Mouse (Mus musculus) intestine, embryonic 16.5 days (tissue): ENCODE data around the gene Mdfi. TPM values are rescaled to one million over a fixed set of nuclear protein-coding genes. Genes with fewer than 3 reads are reported as not detected.
A peak's percentile ranks its signal among the peaks of the same experiment; 100 is the strongest.

Experiments used
- ATAC-seq: fragments of 200-750 bp; cut with Nextera tagmentation; 2 replicates; pipeline ENCODE4 v1.8.0; 2017; ENCODE audit warnings: moderate TSS enrichment, moderate library complexity
- H3K27ac ChIP-seq: fragments of 300-500 bp; sonication (generic); 2 replicates; pipeline ENCODE4 v1.5.1; 2014; ENCODE audit warnings: mild to moderate bottlenecking, low read length
- H3K27me3 ChIP-seq: fragments of 300-500 bp; sonication (generic); replicated peaks from 2 replicates; pipeline ENCODE4 v1.6.1; 2014; ENCODE audit warnings: low read length, control low read depth, mixed read lengths; ENCODE audit not compliant: control insufficient read depth, insufficient read depth
- H3K36me3 ChIP-seq: fragments of 300-500 bp; sonication (generic); 2 replicates; pipeline ENCODE4 v1.6.1; 2014; ENCODE audit warnings: low read length, control low read depth; ENCODE audit not compliant: control insufficient read depth, insufficient read depth
- H3K4me1 ChIP-seq: fragments of 300-500 bp; sonication (generic); 2 replicates; pipeline ENCODE4 v1.6.1; 2014; ENCODE audit warnings: low read length, control low read depth, mixed read lengths; ENCODE audit not compliant: control insufficient read depth, insufficient read depth
- H3K4me2 ChIP-seq: fragments of 300-500 bp; sonication (generic); 2 replicates; pipeline ENCODE4 v1.6.1; 2014; ENCODE audit warnings: low read depth, low read length, control low read depth
- H3K4me3 ChIP-seq: fragments of 300-500 bp; sonication (generic); 2 replicates; pipeline ENCODE4 v1.5.1; 2014; ENCODE audit warnings: mild to moderate bottlenecking, low read length
- H3K9ac ChIP-seq: fragments of 300-500 bp; sonication (generic); 2 replicates; pipeline ENCODE4 v1.6.1; 2014; ENCODE audit warnings: low read depth, low read length
- H3K9me3 ChIP-seq: fragments of 300-500 bp; sonication (generic); 2 replicates; pipeline ENCODE4 v1.6.1; 2016; ENCODE audit warnings: low read length, control low read depth; ENCODE audit not compliant: control insufficient read depth
- WGBS: fragments of 180-500 bp; shearing (Covaris S2); extraction: QIAGEN DNeasy Blood & Tissue Kit; methylation state at CpG from one replicate; pipeline ENCODE4 v1.1.7; 2014; 5-methylcytosine and 5-hydroxymethylcytosine counted together
- polyA plus RNA-seq: library from polyadenylated mRNA; unstranded; fragments of >200 nt; fragmentation: Nextera tagmentation; extraction: Ambion mirVana; gene quantifications from 2 replicates; pipeline ENCODE4 v1.2.1, GENCODE M21; 2015

Mdfi gene
- polyA plus RNA-seq, 1 experiment from 2014 or later: 8.8 TPM

DNA sequence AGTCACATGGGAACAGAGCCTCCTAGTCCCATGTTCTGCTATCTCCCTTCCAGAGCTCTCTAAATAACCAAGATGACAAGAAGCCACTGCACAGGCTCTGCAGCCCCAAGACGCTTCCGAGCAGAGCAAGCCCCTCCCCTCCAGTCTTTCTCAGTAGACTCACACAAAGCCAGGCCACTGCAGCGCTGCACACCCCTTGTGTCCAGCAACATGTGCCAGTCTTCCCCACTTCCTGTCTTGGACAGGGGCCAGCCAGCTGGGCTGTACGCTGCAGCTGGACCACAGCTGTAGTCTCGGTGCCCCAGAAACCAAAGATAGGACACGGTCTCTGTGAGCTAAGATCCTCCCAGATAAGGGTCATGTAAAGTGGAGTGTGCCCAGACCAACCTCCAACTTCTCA lies 3.3 kb upstream of the Mdfi start:
- Histone ChIP-seq H3K4me1 (peaks cover 19% of the 10 kb centered on the region), H3K36me3 (no peaks in the 10 kb centered on the region), H3K27ac (no peak overlapping the region), H3K4me3 (no peak overlapping the region), H3K27me3 (no peaks in the 10 kb centered on the region), H3K9me3 (no peaks in the 10 kb centered on the region), H3K9ac (no peak overlapping the region), H3K4me2 (no peak overlapping the region)
- 30% methylated on average over 6 of the region's 6 CpGs for WGBS
- ATAC-seq: no peak

DNA sequence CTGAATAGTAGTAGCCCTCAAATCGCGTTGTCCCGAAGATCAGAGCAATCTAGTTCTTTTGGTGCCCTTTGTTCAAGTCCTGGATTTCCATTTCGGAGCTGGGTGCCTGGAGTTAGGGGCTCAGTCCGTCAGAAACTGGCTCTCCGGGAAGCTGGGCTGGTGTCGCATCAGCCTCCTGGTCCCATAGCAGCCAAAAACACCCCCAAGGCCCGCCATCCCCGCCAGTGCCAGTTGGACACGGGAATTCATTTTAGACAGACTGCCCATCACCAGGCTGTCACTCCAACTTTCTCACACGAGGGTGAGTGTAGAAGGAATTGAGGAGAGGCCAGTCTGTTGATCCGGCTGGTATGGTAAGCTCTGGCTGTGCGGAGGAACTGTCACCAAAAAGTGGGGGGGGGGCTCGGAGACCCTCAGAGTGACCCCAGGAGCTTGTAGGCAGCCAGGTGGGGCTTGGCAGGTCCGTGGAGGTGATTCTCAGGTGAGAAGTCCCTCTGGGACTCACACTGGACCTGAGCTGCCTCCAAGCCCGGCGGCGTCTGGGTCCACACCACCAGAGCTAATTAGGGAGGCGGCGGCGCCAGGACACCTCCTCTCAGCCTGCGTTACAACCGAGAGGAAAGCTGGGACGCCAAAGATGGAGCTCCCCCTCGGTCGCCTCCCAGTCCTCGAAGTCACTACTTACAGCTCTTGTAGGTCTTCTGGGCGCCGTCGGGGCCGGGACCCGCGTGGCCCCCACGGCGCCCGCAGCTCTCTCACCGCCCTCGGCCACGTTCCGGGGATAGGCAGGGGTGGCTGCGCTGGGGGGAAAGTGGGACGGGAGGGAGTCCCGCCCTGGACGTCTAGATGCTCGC lies 636 bp downstream of the Mdfi start:
- Histone ChIP-seq H3K27me3 (no peaks in the 10 kb centered on the region), H3K27ac (peak overlapping the region; percentile 61), H3K36me3 (no peaks in the 10 kb centered on the region), H3K4me3 (peak overlapping the region; percentile 76), H3K4me1 (peaks cover 33% of the 10 kb centered on the region), H3K4me2 (peak overlapping the region; percentile 89), H3K9ac (peak overlapping the region; percentile 82), H3K9me3 (no peaks in the 10 kb centered on the region)
- WGBS: 3% methylated on average over 45 of the region's 45 CpGs
- ATAC-seq: no peak

DNA sequence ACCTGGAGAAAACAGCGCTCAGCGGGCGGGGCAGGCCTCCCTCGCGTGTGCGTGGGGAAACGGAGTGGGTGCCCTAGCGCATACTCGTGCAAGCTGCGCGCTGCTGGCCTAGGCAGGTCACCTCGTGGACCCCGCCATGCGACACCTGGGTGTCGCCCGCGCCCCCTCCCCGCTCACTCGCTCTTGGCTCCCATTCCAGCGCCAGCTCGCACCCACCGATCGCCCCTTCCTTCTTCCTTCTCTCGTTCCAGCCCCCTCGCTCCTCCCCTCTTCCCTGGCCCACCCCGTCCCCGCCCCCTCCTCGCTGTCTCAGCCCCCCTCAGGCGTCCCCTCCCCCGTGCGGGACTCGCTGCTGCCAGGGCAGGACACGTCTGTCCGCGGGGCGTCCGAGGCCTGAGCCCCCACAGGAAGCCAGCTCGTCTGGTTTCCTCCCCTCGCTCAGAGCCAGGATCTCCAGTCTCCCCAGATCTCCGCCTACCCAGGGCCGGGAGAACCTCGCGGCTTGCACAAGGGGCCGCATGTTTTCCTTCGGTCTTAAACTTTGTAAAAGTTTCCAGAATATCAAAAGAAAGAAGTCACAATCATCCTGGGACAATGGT lies 1.4 kb downstream of the Mdfi start:
- peak; percentile 74 for ATAC-seq
- Histone ChIP-seq H3K36me3 (no peaks in the 10 kb centered on the region), H3K4me3 (peak overlapping the region; percentile 76), H3K4me2 (peak overlapping the region; percentile 89), H3K4me1 (peaks cover 33% of the 10 kb centered on the region), H3K27ac (peak overlapping the region; percentile 86), H3K9me3 (no peaks in the 10 kb centered on the region), H3K9ac (peak overlapping the region; percentile 82), H3K27me3 (no peaks in the 10 kb centered on the region)
- under 1% methylated on average over 43 of the region's 45 CpGs for WGBS

DNA sequence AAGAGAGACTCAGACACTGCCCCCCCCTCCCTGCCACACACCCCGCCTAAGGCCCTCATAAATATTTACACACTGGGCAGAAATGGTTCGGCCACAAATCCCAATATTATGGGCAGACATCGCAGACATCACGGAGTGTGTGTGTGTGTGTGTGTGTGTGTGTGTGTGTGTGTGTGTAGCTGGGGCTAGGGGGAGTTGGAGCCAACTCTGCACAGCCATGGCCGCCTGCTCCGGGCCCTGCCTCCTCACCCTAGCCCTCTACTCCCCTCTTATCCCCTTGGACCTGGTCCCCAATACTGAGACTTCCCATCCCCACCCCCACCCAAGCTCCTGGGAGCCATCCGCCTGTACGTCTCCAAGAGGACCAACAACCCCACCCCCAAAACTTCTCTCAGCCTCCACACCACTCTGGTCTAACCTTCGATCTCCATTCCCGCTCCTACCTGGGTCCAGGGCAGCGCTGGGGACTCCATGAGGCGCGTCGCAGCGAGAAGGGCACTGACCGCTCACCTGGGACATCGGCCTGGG lies 1.9 kb downstream of the Mdfi start:
- H3K27me3 ChIP-seq: no peaks in the 10 kb centered on the region
- H3K4me3 ChIP-seq: peak overlapping the region; percentile 76
- H3K36me3 ChIP-seq: no peaks in the 10 kb centered on the region
- ATAC-seq: peak; percentile 63
- 3% methylated on average over 17 of the region's 17 CpGs for WGBS
- peak overlapping the region; percentile 82 for H3K9ac ChIP-seq
- peak overlapping the region; percentile 89 for H3K4me2 ChIP-seq
- no peaks in the 10 kb centered on the region for H3K9me3 ChIP-seq
- peak overlapping the region; percentile 86 for H3K27ac ChIP-seq
- peaks cover 32% of the 10 kb centered on the region for H3K4me1 ChIP-seq

DNA sequence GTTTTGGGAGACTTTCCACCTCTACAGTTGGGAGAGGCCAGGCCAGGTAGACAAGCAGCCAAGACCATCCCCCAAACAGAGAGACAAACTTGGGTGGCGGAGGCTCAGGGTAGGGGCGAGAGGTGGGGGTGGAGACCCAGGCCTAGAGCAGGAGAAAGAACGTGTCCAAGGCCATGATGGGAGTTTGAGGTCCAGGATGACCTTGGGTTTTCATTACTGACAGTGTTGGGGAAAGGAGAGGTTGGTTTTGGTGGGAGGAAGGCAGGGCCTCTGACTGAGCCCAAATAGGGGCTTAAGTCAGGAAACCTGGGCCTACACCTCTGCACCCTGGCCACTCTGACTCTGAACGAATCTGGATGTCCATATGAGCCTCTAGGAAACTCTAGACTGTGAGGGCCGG lies 2.7 kb downstream of the Mdfi start:
- Histone ChIP-seq H3K9me3 (no peaks in the 10 kb centered on the region; the same call in 1 of the 2 replicates), H3K9ac (peak overlapping the region; percentile 82), H3K4me3 (peak overlapping the region; percentile 76), H3K4me2 (peak overlapping the region; percentile 89), H3K36me3 (peaks cover 4% of the 10 kb centered on the region; the same call in 1 of the 2 replicates), H3K27me3 (no peaks in the 10 kb centered on the region), H3K27ac (peak overlapping the region; percentile 86), H3K4me1 (peaks cover 30% of the 10 kb centered on the region)
- WGBS: 40% methylated on average over 5 of the region's 5 CpGs
- 0 out of 2 replicates have a peak, but pooled peaks have one; percentile 1 for ATAC-seq

DNA sequence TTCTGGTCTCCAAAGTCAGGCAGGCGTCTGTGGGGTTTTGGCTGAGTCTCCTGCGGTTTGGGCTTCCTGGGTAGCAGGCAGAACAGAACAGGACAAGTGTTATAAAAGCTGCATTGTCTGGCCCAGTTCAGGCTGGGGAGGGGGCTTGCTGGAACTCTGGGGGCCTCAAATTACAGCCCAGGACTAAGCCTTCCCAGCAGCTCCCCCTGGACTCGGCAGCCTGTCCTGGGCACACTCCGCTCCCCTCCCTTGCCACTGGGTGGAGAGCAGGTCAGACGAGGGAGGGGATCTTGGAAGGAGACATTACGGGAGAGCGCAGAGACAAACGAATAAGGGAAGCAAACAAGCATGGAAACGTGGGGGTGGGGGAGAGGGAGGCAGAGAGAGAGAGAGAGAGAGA lies 3.3 kb downstream of the Mdfi start:
- Histone ChIP-seq H3K9ac (peak overlapping the region; percentile 82), H3K9me3 (no peaks in the 10 kb centered on the region; the same call in 1 of the 2 replicates), H3K36me3 (peaks cover 4% of the 10 kb centered on the region; the same call in 1 of the 2 replicates), H3K27ac (no peak overlapping the region; the same call in 1 of the 2 replicates), H3K27me3 (no peaks in the 10 kb centered on the region), H3K4me1 (peaks cover 30% of the 10 kb centered on the region), H3K4me3 (peak overlapping the region; percentile 76), H3K4me2 (peak overlapping the region; percentile 89)
- WGBS: 32% methylated on average over 9 of the region's 9 CpGs
- no peak for ATAC-seq

DNA sequence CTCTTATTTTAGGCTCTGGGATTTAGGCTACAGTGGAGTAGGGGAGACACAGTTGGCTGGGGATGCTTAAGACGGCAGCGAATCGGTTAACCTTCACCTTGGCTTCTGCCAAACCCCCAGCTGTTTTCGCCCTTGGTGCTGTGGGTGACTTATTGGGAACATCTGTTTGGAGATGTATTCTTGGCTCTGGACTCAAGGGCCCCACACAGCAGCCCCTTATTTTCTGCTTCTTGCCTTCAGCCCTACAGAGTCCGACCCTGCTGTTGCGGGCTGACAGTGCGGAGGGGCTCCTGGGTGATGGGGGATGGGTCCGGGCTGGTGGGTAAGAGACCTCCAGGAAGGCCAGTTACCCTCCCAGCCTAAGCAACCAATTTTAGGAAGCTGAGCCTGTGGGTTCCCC lies 13.2 kb downstream of the Mdfi start:
- Histone ChIP-seq H3K4me3 (no peak overlapping the region), H3K36me3 (peaks cover 2% of the 10 kb centered on the region; the same call in 1 of the 2 replicates), H3K9ac (no peak overlapping the region), H3K9me3 (no peaks in the 10 kb centered on the region), H3K27ac (peak overlapping the region; percentile 33; the same call in 1 of the 2 replicates), H3K4me1 (peaks cover 9% of the 10 kb centered on the region; the same call in 1 of the 2 replicates), H3K27me3 (no peaks in the 10 kb centered on the region), H3K4me2 (no peak overlapping the region)
- 69% methylated on average over 8 of the region's 8 CpGs for WGBS
- ATAC-seq: peak; percentile 73

DNA sequence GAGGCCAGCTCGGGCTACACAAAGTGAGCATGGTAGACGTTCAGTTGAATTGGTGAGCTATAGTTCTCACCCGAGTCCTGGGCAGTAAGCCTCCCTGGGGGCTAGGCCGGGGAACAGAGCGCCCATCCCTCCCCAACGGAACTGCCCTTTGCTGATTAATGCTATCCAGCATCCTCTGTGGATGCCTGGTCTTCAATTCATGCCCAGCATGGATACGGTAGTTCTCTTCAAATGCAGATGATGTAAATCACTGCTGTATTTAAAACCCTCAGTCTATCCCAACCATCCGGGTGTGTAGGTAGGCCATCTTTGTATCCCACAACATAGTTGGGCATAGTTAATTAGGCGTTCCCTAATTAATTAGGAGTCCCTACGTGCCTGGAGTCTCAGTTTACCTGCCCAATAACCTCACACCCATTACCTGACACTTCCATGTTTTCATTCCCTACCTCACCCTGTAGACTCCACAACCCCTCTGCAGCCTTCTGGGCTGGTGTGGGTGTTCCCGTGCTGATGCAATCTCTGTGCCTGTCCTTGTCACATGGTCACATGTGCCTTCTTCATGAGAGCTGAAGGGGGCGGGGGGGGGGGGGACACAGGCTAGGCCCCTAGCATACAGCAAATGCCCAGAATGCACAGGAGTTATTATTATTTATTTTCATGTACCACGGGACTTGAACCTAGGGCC lies 16.3 kb downstream of the Mdfi start:
- Histone ChIP-seq H3K9me3 (no peaks in the 10 kb centered on the region), H3K9ac (no peak overlapping the region), H3K4me3 (no peak overlapping the region), H3K4me2 (no peak overlapping the region), H3K36me3 (peaks cover 2% of the 10 kb centered on the region; the same call in 1 of the 2 replicates), H3K27me3 (no peaks in the 10 kb centered on the region), H3K4me1 (peaks cover 35% of the 10 kb centered on the region), H3K27ac (no peak overlapping the region)
- 86% methylated on average over 13 of the region's 13 CpGs for WGBS
- no peak for ATAC-seq

DNA sequence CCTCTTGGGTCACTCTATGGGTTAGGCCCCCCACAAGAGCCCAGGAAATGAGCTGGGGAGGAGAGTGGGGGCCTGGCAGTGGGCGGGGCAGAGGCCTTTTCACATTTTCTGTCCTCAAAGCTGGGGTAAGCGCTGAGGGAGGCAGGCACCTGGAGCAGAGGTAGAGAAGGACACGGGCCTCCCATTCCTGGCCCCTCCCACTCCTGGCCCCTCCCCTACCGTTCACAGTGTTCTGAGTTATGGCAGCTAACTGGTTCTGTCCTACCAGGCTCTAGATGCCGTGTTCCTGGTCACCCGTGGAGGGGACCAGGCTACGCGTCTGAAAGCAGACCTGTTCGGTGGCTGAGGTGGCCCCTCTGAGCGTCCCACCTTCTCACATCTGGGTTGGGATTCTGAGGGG lies 19.0 kb downstream of the Mdfi start:
- Histone ChIP-seq H3K9me3 (no peaks in the 10 kb centered on the region), H3K36me3 (0 out of 2 replicates have a peak, but pooled peaks cover 2% of the 10 kb centered on the region), H3K4me1 (peaks cover 27% of the 10 kb centered on the region), H3K27me3 (no peaks in the 10 kb centered on the region), H3K4me2 (no peak overlapping the region), H3K9ac (no peak overlapping the region), H3K27ac (no peak overlapping the region), H3K4me3 (no peak overlapping the region)
- ATAC-seq: no peak
- 53% methylated on average over 10 of the region's 10 CpGs for WGBS
